Comparison of ENCODE assay signal across 7 mouse cellular contexts in the genomic region with DNA sequence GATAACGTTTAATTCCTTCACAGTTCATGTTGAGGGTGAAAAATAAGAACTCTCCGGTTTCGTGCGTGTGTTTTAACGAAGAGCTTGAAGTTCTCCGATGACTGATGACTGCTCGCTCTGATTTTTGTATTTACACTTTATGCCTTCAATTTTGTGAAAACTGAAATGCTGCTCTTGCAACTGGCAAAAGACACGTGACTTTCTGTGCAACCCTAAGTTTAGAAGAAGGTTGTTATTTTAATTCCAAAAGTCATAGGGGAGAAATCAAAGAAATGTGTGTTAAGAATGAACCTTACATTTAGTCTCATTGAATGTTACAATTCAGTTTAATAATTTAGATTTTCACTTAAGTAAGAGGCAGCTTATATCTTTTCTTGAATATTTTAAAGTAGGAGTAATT. TPM values are rescaled to one million over a fixed set of nuclear protein-coding genes. Genes with fewer than 3 reads are reported as not detected.
DNase-seq lines count a peak whose midpoint lies in the region; ATAC-seq and TF ChIP-seq lines count a peak whose summit lies in the region.

No protein-coding gene starts in this region.

- no peak for DNase-seq in neural tube, embryonic 11.5 days (ENCODE audit: low spot score)
- no peak for DNase-seq in neural tube, embryonic 10.5 days (ENCODE audit: extremely low spot score, low spot score)
- no peak for DNase-seq in forebrain, embryonic 14.5 days (ENCODE audit: low spot score)
- DNase-seq in liver, embryonic 11.5 days (ENCODE audit: low spot score): no peak
- DNase-seq in stomach, postnatal 0 days (ENCODE audit: low spot score): no peak
- no peak for DNase-seq in cerebellum, adult 9-11 months
- no peak for DNase-seq in thymus, postnatal 25 days

- no peak for TF ChIP-seq EP300 in stomach, postnatal 0 days (optimal IDR thresholded peaks at IDR 0.05)

- no peaks in the 10 kb centered on the region for H3K36me3 ChIP-seq in neural tube, embryonic 11.5 days (ENCODE audit: control insufficient read depth, insufficient read depth, low read length)
- no peaks in the 10 kb centered on the region for H3K36me3 ChIP-seq in forebrain, embryonic 14.5 days (ENCODE audit: control insufficient read depth, insufficient read depth, low read length)
- H3K36me3 ChIP-seq in liver, embryonic 11.5 days (ENCODE audit: control insufficient read depth, insufficient read depth, low read length): no peaks in the 10 kb centered on the region
- H3K36me3 ChIP-seq in stomach, postnatal 0 days (ENCODE audit: control insufficient read depth, insufficient read depth, low read length): no peaks in the 10 kb centered on the region

- peak overlapping the region; percentile 75 for H3K4me2 ChIP-seq in neural tube, embryonic 11.5 days (ENCODE audit: low read depth)
- H3K4me2 ChIP-seq in forebrain, embryonic 14.5 days (ENCODE audit: low read length): peak overlapping the region; percentile 85
- peak overlapping the region; percentile 87 for H3K4me2 ChIP-seq in liver, embryonic 11.5 days
- H3K4me2 ChIP-seq in stomach, postnatal 0 days (replicated peaks; ENCODE audit: low read depth): peak overlapping the region; percentile 48

- no peak for ATAC-seq in neural tube, embryonic 11.5 days (ENCODE audit: insufficient read depth, low FRiP score, low TSS enrichment)
- ATAC-seq in forebrain, embryonic 14.5 days: no peak
- ATAC-seq in liver, embryonic 11.5 days (replicated peaks; ENCODE audit: low FRiP score): no peak
- no peak for ATAC-seq in stomach, postnatal 0 days (ENCODE audit: low FRiP score, low TSS enrichment)

- peaks cover 6% of the 10 kb centered on the region; the same call in 1 of the 2 replicates for H3K4me1 ChIP-seq in neural tube, embryonic 11.5 days (ENCODE audit: control insufficient read depth, insufficient read depth, low read length)
- peaks cover 12% of the 10 kb centered on the region for H3K4me1 ChIP-seq in forebrain, embryonic 14.5 days (ENCODE audit: control insufficient read depth, insufficient read depth, low read length)
- peaks cover 16% of the 10 kb centered on the region for H3K4me1 ChIP-seq in liver, embryonic 11.5 days (replicated peaks; ENCODE audit: control insufficient read depth, insufficient read depth, low read length)
- peaks cover 4% of the 10 kb centered on the region; the same call in 1 of the 2 replicates for H3K4me1 ChIP-seq in stomach, postnatal 0 days (replicated peaks; ENCODE audit: control insufficient read depth, insufficient read depth)

- WGBS in neural tube, embryonic 11.5 days: 8% methylated on average over 8 of the region's 8 CpGs
- 4% methylated on average over 8 of the region's 8 CpGs for WGBS in forebrain, embryonic 14.5 days
- WGBS in liver, embryonic 11.5 days: 2% methylated on average over 8 of the region's 8 CpGs
- under 1% methylated on average over 8 of the region's 8 CpGs for WGBS in stomach, postnatal 0 days

- H3K27me3 ChIP-seq in neural tube, embryonic 11.5 days (ENCODE audit: control insufficient read depth, insufficient read depth, low read length): no peaks in the 10 kb centered on the region
- H3K27me3 ChIP-seq in forebrain, embryonic 14.5 days (replicated peaks; ENCODE audit: control insufficient read depth, insufficient read depth, low read length): no peaks in the 10 kb centered on the region
- no peaks in the 10 kb centered on the region for H3K27me3 ChIP-seq in liver, embryonic 11.5 days (replicated peaks; ENCODE audit: control insufficient read depth, insufficient read depth, low read length)
- no peaks in the 10 kb centered on the region for H3K27me3 ChIP-seq in stomach, postnatal 0 days (ENCODE audit: control insufficient read depth, insufficient read depth, low read length)

- no peaks in the 10 kb centered on the region for H3K9me3 ChIP-seq in neural tube, embryonic 11.5 days (ENCODE audit: control insufficient read depth, low read length)
- H3K9me3 ChIP-seq in forebrain, embryonic 14.5 days (replicated peaks; ENCODE audit: control insufficient read depth, low read length): no peaks in the 10 kb centered on the region
- H3K9me3 ChIP-seq in liver, embryonic 11.5 days (ENCODE audit: control insufficient read depth, low read length): no peaks in the 10 kb centered on the region
- H3K9me3 ChIP-seq in stomach, postnatal 0 days (ENCODE audit: control insufficient read depth, low read length): no peaks in the 10 kb centered on the region

- no peak overlapping the region for H3K27ac ChIP-seq in neural tube, embryonic 11.5 days (ENCODE audit: low read depth, low read length)
- H3K27ac ChIP-seq in forebrain, embryonic 14.5 days (ENCODE audit: low read depth, low read length): no peak overlapping the region
- H3K27ac ChIP-seq in liver, embryonic 11.5 days (ENCODE audit: low read depth, low read length): peak overlapping the region; percentile 94
- peak overlapping the region; percentile 99; the same call in 1 of the 2 replicates for H3K27ac ChIP-seq in stomach, postnatal 0 days (replicated peaks)

- TF ChIP-seq CTCF in stomach, postnatal 0 days (IDR thresholded peaks at IDR 0.05; ENCODE audit: low read depth): no peak

- H3K4me3 ChIP-seq in neural tube, embryonic 11.5 days (ENCODE audit: low read depth, low read length): peak overlapping the region; percentile 77
- peak overlapping the region; percentile 76 for H3K4me3 ChIP-seq in forebrain, embryonic 14.5 days (ENCODE audit: low read depth, low read length)
- H3K4me3 ChIP-seq in liver, embryonic 11.5 days (ENCODE audit: low read depth, low read length): peak overlapping the region; percentile 82
- H3K4me3 ChIP-seq in stomach, postnatal 0 days (ENCODE audit: low read depth, low read length): peak overlapping the region; percentile 82

- H3K9ac ChIP-seq in neural tube, embryonic 11.5 days (ENCODE audit: low read length): peak overlapping the region; percentile 83; the same call in 1 of the 2 replicates
- H3K9ac ChIP-seq in forebrain, embryonic 14.5 days (ENCODE audit: low read length): peak overlapping the region; percentile 91
- H3K9ac ChIP-seq in liver, embryonic 11.5 days (ENCODE audit: low read depth, low read length): peak overlapping the region; percentile 87
- H3K9ac ChIP-seq in stomach, postnatal 0 days (ENCODE audit: low read length): peak overlapping the region; percentile 91; the same call in 1 of the 2 replicates

RNA-seq across cellular contexts. Expression of gene Sypl, which starts 1.3 kb away (rescaled TPM):
- 54.0 and 58.6 TPM in 2 replicates for polyA plus RNA-seq in neural tube, embryonic 11.5 days (2014; fragmentation: Nextera tagmentation; extraction: Ambion mirVana)
- 41.7 and 47.2 TPM in 2 replicates for polyA plus RNA-seq in forebrain, embryonic 14.5 days (2014; fragmentation: Nextera tagmentation; extraction: Ambion mirVana)
- polyA plus RNA-seq in liver, embryonic 11.5 days (2014; fragmentation: Nextera tagmentation; extraction: Ambion mirVana): 72.6 and 75.2 TPM in 2 replicates
- 172 and 177 TPM in 2 replicates for polyA plus RNA-seq in stomach, postnatal 0 days (2015; fragmentation: Nextera tagmentation; extraction: Ambion mirVana)

Comparison
In these comparisons a context has a peak if more than half of its experiments do, and no peak if none do; other contexts are left out.
1. H3K27ac ChIP-seq: peak in liver, embryonic 11.5 days (single experiment) and stomach, postnatal 0 days (single experiment); none in neural tube, embryonic 11.5 days (single experiment) and forebrain, embryonic 14.5 days (single experiment).
2. Peak in every context shown above with its lines, with median percentiles within 50 percentile points of each other: H3K4me2 ChIP-seq, H3K4me3 ChIP-seq and H3K9ac ChIP-seq.